ENCODE assay signal across 16 mouse cellular contexts in the genomic region with DNA sequence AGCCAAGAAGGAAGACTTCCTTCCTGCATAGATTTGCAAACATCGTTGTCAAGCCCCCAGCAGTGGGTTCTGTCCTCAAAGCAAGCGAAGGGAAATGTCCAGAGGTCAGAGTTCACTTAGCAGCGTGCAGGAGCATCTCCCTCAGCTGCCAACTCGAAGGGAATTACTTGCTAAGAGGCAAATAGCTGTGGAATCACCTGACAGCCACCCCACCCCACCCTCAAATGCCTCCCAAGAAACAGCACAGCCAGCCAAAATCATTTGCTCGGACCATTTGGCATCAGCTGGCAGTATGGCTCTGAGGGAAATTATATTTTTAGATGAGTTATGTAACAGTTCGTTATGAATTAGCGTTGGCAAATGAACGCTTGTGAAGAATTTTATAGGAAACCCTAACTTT. TPM values are rescaled to one million over a fixed set of nuclear protein-coding genes. Genes with fewer than 3 reads are reported as not detected.
DNase-seq lines count a peak whose midpoint lies in the region; ATAC-seq and TF ChIP-seq lines count a peak whose summit lies in the region.
"Had no signal": no experiment of that assay in that cellular context is flagged by ENCODE, and none has a peak within 500 bp of the region (broad histone marks: within the 10 kb centered on the region; RNA-seq: fewer than 3 reads in every experiment).

No protein-coding gene starts in this region.

- 42% methylated on average over 8 of the region's 8 CpGs for WGBS in forebrain, postnatal 0 days
- WGBS in forebrain, embryonic 14.5 days = 70% methylated on average over 8 of the region's 8 CpGs
- 59% methylated on average over 8 of the region's 8 CpGs for WGBS in liver, embryonic 11.5 days

- H3K9ac ChIP-seq in forebrain, postnatal 0 days = no peak overlapping the region
- no peak overlapping the region for H3K9ac ChIP-seq in forebrain, embryonic 14.5 days (ENCODE audit: low read length)
- H3K9ac ChIP-seq in liver, embryonic 11.5 days (ENCODE audit: low read depth, low read length) = no peak overlapping the region
- H3K9ac ChIP-seq: hindbrain, embryonic 13.5 days; liver, embryonic 12.5 days; midbrain, embryonic 13.5 days had no signal

- peak; percentile 35 for DNase-seq in forebrain, postnatal 0 days
- DNase-seq in forebrain, embryonic 14.5 days (ENCODE audit: low spot score) = no peak
- peak; percentile 49 to 54 for DNase-seq in left cerebral cortex, postnatal 25 days (ENCODE audit: low spot score in 2 of 2)
- no peak for DNase-seq in left cerebral cortex, postnatal 36 days (ENCODE audit: low spot score in 2 of 2)
- peak; percentile 82 for DNase-seq in cerebellum, adult 9-10 months
- DNase-seq in layer of hippocampus, adult 9-10 months (ENCODE audit: low spot score) = peak; percentile 36
- DNase-seq in ovary, postnatal 10 days (ENCODE audit: low spot score) = no peak
- DNase-seq in liver, embryonic 11.5 days (ENCODE audit: low spot score) = no peak
- DNase-seq: adrenal gland, adult 2 months; thymus, postnatal 25 days had no signal

- H3K4me3 ChIP-seq in forebrain, postnatal 0 days (ENCODE audit: low read depth, low read length) = no peak overlapping the region
- H3K4me3 ChIP-seq in forebrain, embryonic 14.5 days (ENCODE audit: low read depth, low read length) = no peak overlapping the region
- no peak overlapping the region for H3K4me3 ChIP-seq in liver, embryonic 11.5 days (ENCODE audit: low read depth, low read length)
- H3K4me3 ChIP-seq: heart, adult 2 months; hindbrain, embryonic 13.5 days; liver, embryonic 12.5 days; midbrain, embryonic 13.5 days had no signal

- intact Hi-C loops in left cerebral cortex, postnatal 25 days (cut with DNase I) = no loop called here
- intact Hi-C loops in left cerebral cortex, postnatal 36 days (cut with DNase I) = no loop called here

- no peak for ATAC-seq in forebrain, postnatal 0 days
- ATAC-seq in forebrain, embryonic 14.5 days = no peak
- ATAC-seq in liver, embryonic 11.5 days (replicated peaks; ENCODE audit: low FRiP score) = no peak
- ATAC-seq: liver, embryonic 12.5 days; midbrain, embryonic 13.5 days had no signal

- no peak overlapping the region for H3K27ac ChIP-seq in forebrain, postnatal 0 days (ENCODE audit: low read depth, low read length)
- H3K27ac ChIP-seq in forebrain, embryonic 14.5 days (ENCODE audit: low read depth, low read length) = no peak overlapping the region
- no peak overlapping the region for H3K27ac ChIP-seq in liver, embryonic 11.5 days (ENCODE audit: low read depth, low read length)
- H3K27ac ChIP-seq: heart, adult 2 months; hindbrain, embryonic 13.5 days; liver, embryonic 12.5 days; midbrain, embryonic 13.5 days had no signal

- no peaks in the 10 kb centered on the region for H3K27me3 ChIP-seq in forebrain, postnatal 0 days (ENCODE audit: insufficient read depth, low read length)
- H3K27me3 ChIP-seq in forebrain, embryonic 14.5 days (replicated peaks; ENCODE audit: control insufficient read depth, insufficient read depth, low read length) = no peaks in the 10 kb centered on the region
- H3K27me3 ChIP-seq in liver, embryonic 11.5 days (replicated peaks; ENCODE audit: control insufficient read depth, insufficient read depth, low read length) = no peaks in the 10 kb centered on the region
- H3K27me3 ChIP-seq: hindbrain, embryonic 13.5 days; liver, embryonic 12.5 days; midbrain, embryonic 13.5 days had no signal

- no peaks in the 10 kb centered on the region for H3K36me3 ChIP-seq in forebrain, postnatal 0 days (ENCODE audit: insufficient read depth)
- H3K36me3 ChIP-seq in forebrain, embryonic 14.5 days (ENCODE audit: control insufficient read depth, insufficient read depth, low read length) = no peaks in the 10 kb centered on the region
- no peaks in the 10 kb centered on the region for H3K36me3 ChIP-seq in liver, embryonic 11.5 days (ENCODE audit: control insufficient read depth, insufficient read depth, low read length)
- H3K36me3 ChIP-seq: G1E; hindbrain, embryonic 13.5 days; liver, embryonic 12.5 days; midbrain, embryonic 13.5 days had no signal

- H3K4me1 ChIP-seq in forebrain, postnatal 0 days (ENCODE audit: insufficient read depth) = no peaks in the 10 kb centered on the region
- H3K4me1 ChIP-seq in forebrain, embryonic 14.5 days (ENCODE audit: control insufficient read depth, insufficient read depth, low read length) = no peaks in the 10 kb centered on the region
- no peaks in the 10 kb centered on the region for H3K4me1 ChIP-seq in liver, embryonic 11.5 days (replicated peaks; ENCODE audit: control insufficient read depth, insufficient read depth, low read length)
- H3K4me1 ChIP-seq: hindbrain, embryonic 13.5 days; midbrain, embryonic 13.5 days had no signal

- H3K4me2 ChIP-seq in forebrain, postnatal 0 days (ENCODE audit: low read depth) = no peak overlapping the region
- no peak overlapping the region for H3K4me2 ChIP-seq in forebrain, embryonic 14.5 days (ENCODE audit: low read length)
- no peak overlapping the region for H3K4me2 ChIP-seq in liver, embryonic 11.5 days
- H3K4me2 ChIP-seq: hindbrain, embryonic 13.5 days; liver, embryonic 12.5 days; midbrain, embryonic 13.5 days had no signal

- TF ChIP-seq CTCF in forebrain, postnatal 0 days (IDR thresholded peaks at IDR 0.05; ENCODE audit: low read depth) = no peak

- no peaks in the 10 kb centered on the region for H3K9me3 ChIP-seq in forebrain, postnatal 0 days (ENCODE audit: low read length)
- no peaks in the 10 kb centered on the region for H3K9me3 ChIP-seq in forebrain, embryonic 14.5 days (replicated peaks; ENCODE audit: control insufficient read depth, low read length)
- no peaks in the 10 kb centered on the region for H3K9me3 ChIP-seq in liver, embryonic 11.5 days (ENCODE audit: control insufficient read depth, low read length)
- H3K9me3 ChIP-seq: G1E; hindbrain, embryonic 13.5 days; liver, embryonic 12.5 days had no signal

RNA-seq across cellular contexts. Expression of a gene that starts 13.2 kb away (rescaled TPM):
- total RNA-seq in forebrain, postnatal 0 days (2014; rRNA removed) = 10.5 and 13.1 TPM in 2 replicates
- 8.6 and 12.4 TPM in 2 replicates for polyA plus RNA-seq in forebrain, postnatal 0 days (2015; fragmentation: Nextera tagmentation; extraction: Ambion mirVana)
- 10.4 and 10.5 TPM in 2 replicates for polyA plus RNA-seq in forebrain, embryonic 14.5 days (2014; fragmentation: Nextera tagmentation; extraction: Ambion mirVana)
- 1 to 10 TPM; 2.1 to 2.6 TPM for total RNA-seq in left cerebral cortex, postnatal 25 days (2021)
- total RNA-seq in left cerebral cortex, postnatal 36 days (2021) = 1 to 10 TPM; 2.2 to 2.9 TPM
- polyA plus RNA-seq in liver, embryonic 11.5 days (2014; fragmentation: Nextera tagmentation; extraction: Ambion mirVana) = 1.1 and 1.3 TPM in 2 replicates
- total RNA-seq: G1E; heart, adult 2 months had no signal
- polyA plus RNA-seq: G1E had no signal

RNA-seq across cellular contexts. Expression of a gene that starts 34.8 kb away (rescaled TPM):
- total RNA-seq in forebrain, postnatal 0 days (2014; rRNA removed) = not detected in 2 replicates
- not detected in 2 replicates for polyA plus RNA-seq in forebrain, postnatal 0 days (2015; fragmentation: Nextera tagmentation; extraction: Ambion mirVana)
- polyA plus RNA-seq in forebrain, embryonic 14.5 days (2014; fragmentation: Nextera tagmentation; extraction: Ambion mirVana) = not detected in 2 replicates
- total RNA-seq in left cerebral cortex, postnatal 25 days (2021) = not detected
- not detected for total RNA-seq in left cerebral cortex, postnatal 36 days (2021)
- not detected in 2 replicates for polyA plus RNA-seq in liver, embryonic 11.5 days (2014; fragmentation: Nextera tagmentation; extraction: Ambion mirVana)
- total RNA-seq: adrenal gland, adult 2 months; heart, adult 2 months; layer of hippocampus, postnatal 36 days had no signal
- polyA plus RNA-seq: G1E; hindbrain, embryonic 13.5 days; liver, embryonic 12.5 days; midbrain, embryonic 13.5 days had no signal

RNA-seq across cellular contexts. Expression of a gene that starts 47.6 kb away (rescaled TPM):
- total RNA-seq in forebrain, postnatal 0 days (2014; rRNA removed) = 0.77 and 3.1 TPM in 2 replicates
- 4.3 and 4.8 TPM in 2 replicates for polyA plus RNA-seq in forebrain, postnatal 0 days (2015; fragmentation: Nextera tagmentation; extraction: Ambion mirVana)
- 1.1 TPM in 2 replicates for polyA plus RNA-seq in forebrain, embryonic 14.5 days (2014; fragmentation: Nextera tagmentation; extraction: Ambion mirVana)
- 1 to 10 TPM; 3.9 TPM for total RNA-seq in left cerebral cortex, postnatal 25 days (2021)
- total RNA-seq in left cerebral cortex, postnatal 36 days (2021) = 1 to 10 TPM; 6.2 to 6.6 TPM
- 2.7 and 2.8 TPM in 2 replicates for polyA plus RNA-seq in liver, embryonic 11.5 days (2014; fragmentation: Nextera tagmentation; extraction: Ambion mirVana)

Comparison
In these comparisons a context has a peak if more than half of its experiments do, and no peak if none do; other contexts are left out.
1. DNase-seq: peak in forebrain, postnatal 0 days (single experiment), left cerebral cortex, postnatal 25 days (2 of 2), cerebellum, adult 9-10 months (single experiment) and layer of hippocampus, adult 9-10 months (single experiment); none in forebrain, embryonic 14.5 days (single experiment), left cerebral cortex, postnatal 36 days (0 of 2), ovary, postnatal 10 days (single experiment) and liver, embryonic 11.5 days (single experiment).